Mouse (Mus musculus): ENCODE measurements around the gene Tnfaip8l2. TPM values are rescaled to one million over a fixed set of nuclear protein-coding genes. Genes with fewer than 3 reads are reported as not detected.

Gene Tnfaip8l2
- polyA plus RNA-seq, 1 experiment from 2014 or later = 4.7 TPM

GRCm38 (mm10) chr3:95176500-95176899, 34.3 kb upstream of the Tnfaip8l2 start:
- no peaks in the 10 kb centered on the region for H3K9me3 ChIP-seq (ENCODE audit: control insufficient read depth, low read depth, low read length)
- H3K4me3 ChIP-seq (ENCODE audit: low read depth, low read length) = no peak overlapping the region
- ATAC-seq (ENCODE audit: insufficient number of reproducible peaks, insufficient read depth, low FRiP score, low read depth) = no peak
- WGBS = 66% methylated on average over 3 of the region's 3 CpGs
- 0 out of 2 replicates have a peak, but pooled peaks cover 8% of the 10 kb centered on the region for H3K4me1 ChIP-seq (ENCODE audit: control insufficient read depth, insufficient read depth, low read length)
- H3K36me3 ChIP-seq (ENCODE audit: control insufficient read depth, insufficient read depth, low read length) = peaks cover 12% of the 10 kb centered on the region; the same call in 1 of the 2 replicates
- no peak overlapping the region for H3K4me2 ChIP-seq (replicated peaks; ENCODE audit: low read depth, low read length)
- H3K27me3 ChIP-seq (ENCODE audit: control insufficient read depth, insufficient read depth, low read length) = peaks cover 14% of the 10 kb centered on the region
- H3K27ac ChIP-seq (ENCODE audit: low read length) = no peak overlapping the region
- no peak overlapping the region for H3K9ac ChIP-seq (replicated peaks; ENCODE audit: low read depth, low read length)

- Histone ChIP-seq H3K4me2 (replicated peaks; ENCODE audit: low read depth, low read length) (peak overlapping the region; percentile 49), H3K27me3 (ENCODE audit: control insufficient read depth, insufficient read depth, low read length) (peaks cover 14% of the 10 kb centered on the region), H3K4me1 (ENCODE audit: control insufficient read depth, insufficient read depth, low read length) (0 out of 2 replicates have a peak, but pooled peaks cover 8% of the 10 kb centered on the region), H3K9me3 (ENCODE audit: control insufficient read depth, low read depth, low read length) (no peaks in the 10 kb centered on the region), H3K9ac (replicated peaks; ENCODE audit: low read depth, low read length) (no peak overlapping the region), H3K4me3 (ENCODE audit: low read depth, low read length) (no peak overlapping the region), H3K27ac (ENCODE audit: low read length) (no peak overlapping the region), H3K36me3 (ENCODE audit: control insufficient read depth, insufficient read depth, low read length) (peaks cover 34% of the 10 kb centered on the region)
- WGBS = 9% methylated on average over 16 of the region's 16 CpGs
- ATAC-seq (ENCODE audit: insufficient number of reproducible peaks, insufficient read depth, low FRiP score, low read depth) = no peak
These were observed 31.9 kb upstream of the Tnfaip8l2 start for GRCm38 (mm10) chr3:95174011-95174592.

- Histone ChIP-seq H3K9me3 (ENCODE audit: control insufficient read depth, low read depth, low read length) (no peaks in the 10 kb centered on the region), H3K27me3 (ENCODE audit: control insufficient read depth, insufficient read depth, low read length) (peaks cover 14% of the 10 kb centered on the region), H3K4me2 (replicated peaks; ENCODE audit: low read depth, low read length) (peak overlapping the region; percentile 49), H3K27ac (ENCODE audit: low read length) (no peak overlapping the region), H3K36me3 (ENCODE audit: control insufficient read depth, insufficient read depth, low read length) (peaks cover 34% of the 10 kb centered on the region), H3K9ac (replicated peaks; ENCODE audit: low read depth, low read length) (0 out of 2 replicates have a peak overlapping the region, but pooled peaks have one; percentile 28), H3K4me1 (ENCODE audit: control insufficient read depth, insufficient read depth, low read length) (0 out of 2 replicates have a peak, but pooled peaks cover 8% of the 10 kb centered on the region), H3K4me3 (ENCODE audit: low read depth, low read length) (peak overlapping the region; percentile 31)
- WGBS = 14% methylated on average over 58 of the region's 58 CpGs
- no peak for ATAC-seq (ENCODE audit: insufficient number of reproducible peaks, insufficient read depth, low FRiP score, low read depth)
These were observed 31.2 kb upstream of the Tnfaip8l2 start for GRCm38 (mm10) chr3:95173256-95173949.

GRCm38 (mm10) chr3:95172526-95173255, 30.5 kb upstream of the Tnfaip8l2 start:
- ATAC-seq (ENCODE audit: insufficient number of reproducible peaks, insufficient read depth, low FRiP score, low read depth) = no peak

GRCm38 (mm10) chr3:95171105-95171504, 28.9 kb upstream of the Tnfaip8l2 start:
- Histone ChIP-seq H3K27me3 (ENCODE audit: control insufficient read depth, insufficient read depth, low read length) (peaks cover 14% of the 10 kb centered on the region), H3K4me1 (ENCODE audit: control insufficient read depth, insufficient read depth, low read length) (0 out of 2 replicates have a peak, but pooled peaks cover 8% of the 10 kb centered on the region), H3K36me3 (ENCODE audit: control insufficient read depth, insufficient read depth, low read length) (peaks cover 37% of the 10 kb centered on the region), H3K9ac (replicated peaks; ENCODE audit: low read depth, low read length) (no peak overlapping the region), H3K27ac (ENCODE audit: low read length) (no peak overlapping the region), H3K4me2 (replicated peaks; ENCODE audit: low read depth, low read length) (no peak overlapping the region), H3K9me3 (ENCODE audit: control insufficient read depth, low read depth, low read length) (no peaks in the 10 kb centered on the region), H3K4me3 (ENCODE audit: low read depth, low read length) (no peak overlapping the region)
- WGBS = 77% methylated on average over 6 of the region's 6 CpGs
- no peak for ATAC-seq (ENCODE audit: insufficient number of reproducible peaks, insufficient read depth, low FRiP score, low read depth)

More at GRCm38 (mm10) chr3:95172526-95173255, 30.5 kb upstream of the Tnfaip8l2 start:
- Histone ChIP-seq H3K27me3 (ENCODE audit: control insufficient read depth, insufficient read depth, low read length) (peaks cover 14% of the 10 kb centered on the region), H3K4me2 (replicated peaks; ENCODE audit: low read depth, low read length) (peak overlapping the region; percentile 49), H3K27ac (ENCODE audit: low read length) (no peak overlapping the region), H3K4me1 (ENCODE audit: control insufficient read depth, insufficient read depth, low read length) (0 out of 2 replicates have a peak, but pooled peaks cover 8% of the 10 kb centered on the region), H3K4me3 (ENCODE audit: low read depth, low read length) (peak overlapping the region; percentile 31), H3K9me3 (ENCODE audit: control insufficient read depth, low read depth, low read length) (no peaks in the 10 kb centered on the region), H3K36me3 (ENCODE audit: control insufficient read depth, insufficient read depth, low read length) (peaks cover 37% of the 10 kb centered on the region), H3K9ac (replicated peaks; ENCODE audit: low read depth, low read length) (no peak overlapping the region)
- 30% methylated on average over 83 of the region's 84 CpGs for WGBS

- Histone ChIP-seq H3K36me3 (ENCODE audit: control insufficient read depth, insufficient read depth, low read length) (peaks cover 37% of the 10 kb centered on the region), H3K9ac (replicated peaks; ENCODE audit: low read depth, low read length) (no peak overlapping the region), H3K4me2 (replicated peaks; ENCODE audit: low read depth, low read length) (no peak overlapping the region), H3K9me3 (ENCODE audit: control insufficient read depth, low read depth, low read length) (no peaks in the 10 kb centered on the region), H3K27me3 (ENCODE audit: control insufficient read depth, insufficient read depth, low read length) (peaks cover 14% of the 10 kb centered on the region), H3K4me3 (ENCODE audit: low read depth, low read length) (no peak overlapping the region), H3K27ac (ENCODE audit: low read length) (no peak overlapping the region), H3K4me1 (ENCODE audit: control insufficient read depth, insufficient read depth, low read length) (0 out of 2 replicates have a peak, but pooled peaks cover 8% of the 10 kb centered on the region)
- WGBS = 91% methylated on average over 10 of the region's 10 CpGs
- no peak for ATAC-seq (ENCODE audit: insufficient number of reproducible peaks, insufficient read depth, low FRiP score, low read depth)
These were observed 27.8 kb upstream of the Tnfaip8l2 start for GRCm38 (mm10) chr3:95169996-95170395.

GRCm38 (mm10) chr3:95164840-95165239, 22.7 kb upstream of the Tnfaip8l2 start:
- Histone ChIP-seq H3K4me2 (replicated peaks; ENCODE audit: low read depth, low read length) (no peak overlapping the region), H3K27me3 (ENCODE audit: control insufficient read depth, insufficient read depth, low read length) (no peaks in the 10 kb centered on the region), H3K4me3 (ENCODE audit: low read depth, low read length) (no peak overlapping the region), H3K27ac (ENCODE audit: low read length) (no peak overlapping the region), H3K9me3 (ENCODE audit: control insufficient read depth, low read depth, low read length) (no peaks in the 10 kb centered on the region), H3K9ac (replicated peaks; ENCODE audit: low read depth, low read length) (no peak overlapping the region), H3K4me1 (ENCODE audit: control insufficient read depth, insufficient read depth, low read length) (peaks cover 24% of the 10 kb centered on the region; the same call in 1 of the 2 replicates), H3K36me3 (ENCODE audit: control insufficient read depth, insufficient read depth, low read length) (peaks cover 9% of the 10 kb centered on the region)
- ATAC-seq (ENCODE audit: insufficient number of reproducible peaks, insufficient read depth, low FRiP score, low read depth) = no peak
- 80% methylated on average over 5 of the region's 5 CpGs for WGBS

GRCm38 (mm10) chr3:95164256-95164550, 22.0 kb upstream of the Tnfaip8l2 start:
- no peak overlapping the region for H3K4me3 ChIP-seq (ENCODE audit: low read depth, low read length)
- no peak overlapping the region for H3K4me2 ChIP-seq (replicated peaks; ENCODE audit: low read depth, low read length)
- H3K27ac ChIP-seq (ENCODE audit: low read length) = no peak overlapping the region
- H3K36me3 ChIP-seq (ENCODE audit: control insufficient read depth, insufficient read depth, low read length) = peaks cover 3% of the 10 kb centered on the region; the same call in 1 of the 2 replicates
- no peaks in the 10 kb centered on the region for H3K27me3 ChIP-seq (ENCODE audit: control insufficient read depth, insufficient read depth, low read length)
- no peaks in the 10 kb centered on the region for H3K9me3 ChIP-seq (ENCODE audit: control insufficient read depth, low read depth, low read length)
- 60% methylated on average over 5 of the region's 5 CpGs for WGBS
- ATAC-seq (ENCODE audit: insufficient number of reproducible peaks, insufficient read depth, low FRiP score, low read depth) = no peak
- no peak overlapping the region for H3K9ac ChIP-seq (replicated peaks; ENCODE audit: low read depth, low read length)
- H3K4me1 ChIP-seq (ENCODE audit: control insufficient read depth, insufficient read depth, low read length) = peaks cover 28% of the 10 kb centered on the region; the same call in 1 of the 2 replicates

All from stomach, embryonic 14.5 days (tissue).